Mouse (Mus musculus): ENCODE data around the gene Slc16a5.

DNA sequence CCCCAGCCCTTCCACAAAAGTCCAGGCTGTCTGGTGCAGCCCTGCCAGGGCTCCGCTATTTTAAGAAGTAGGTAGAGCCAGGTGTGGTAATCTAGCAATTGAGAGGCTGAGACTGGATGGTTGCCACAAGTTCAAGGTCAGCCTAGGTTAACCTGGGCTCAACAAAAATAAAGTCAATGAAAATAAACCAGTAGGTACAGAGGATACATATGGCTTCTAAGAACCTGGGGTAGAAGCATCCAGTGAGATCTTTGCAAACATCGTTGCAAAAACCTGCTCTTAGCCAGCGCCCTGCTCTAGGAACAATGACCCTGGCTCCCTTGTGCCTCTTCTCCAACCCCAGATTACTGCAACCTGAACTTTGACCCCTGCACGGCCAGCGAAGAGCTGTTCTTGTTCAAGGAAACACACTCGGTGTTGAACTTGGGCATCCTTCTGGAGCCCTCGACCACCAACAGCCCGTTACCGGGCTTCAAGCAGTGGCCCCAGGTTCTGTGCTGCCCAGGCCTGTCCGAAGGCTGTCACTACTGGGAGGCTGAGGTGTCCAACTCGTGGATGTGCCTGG is 14.9 kb upstream of the Slc16a5 start:
- TF ChIP-seq CTCF (IDR thresholded peaks at IDR 0.05; ENCODE audit: low read depth, low read length), result no peak
- no peak for TF ChIP-seq POLR2A (IDR thresholded peaks at IDR 0.05; ENCODE audit: borderline replicate concordance, low read depth, low read length)
